Mouse (Mus musculus) CD4-positive, CD25-positive, alpha-beta regulatory T cell, adult 2 months (primary cell): Measurements from ENCODE around the gene Tk1.
"Not testable (repeated sequence)": the region's sequence is repeated elsewhere in the genome, so short reads cannot be mapped to it uniquely, and the experiment has no call there.

Source experiments
- DNase-seq: peaks from one replicate; pipeline ENCODE4 v3.0.0-alpha.2; 2012; ENCODE audit warnings: low read depth, low spot score

The Tk1 gene

DNA sequence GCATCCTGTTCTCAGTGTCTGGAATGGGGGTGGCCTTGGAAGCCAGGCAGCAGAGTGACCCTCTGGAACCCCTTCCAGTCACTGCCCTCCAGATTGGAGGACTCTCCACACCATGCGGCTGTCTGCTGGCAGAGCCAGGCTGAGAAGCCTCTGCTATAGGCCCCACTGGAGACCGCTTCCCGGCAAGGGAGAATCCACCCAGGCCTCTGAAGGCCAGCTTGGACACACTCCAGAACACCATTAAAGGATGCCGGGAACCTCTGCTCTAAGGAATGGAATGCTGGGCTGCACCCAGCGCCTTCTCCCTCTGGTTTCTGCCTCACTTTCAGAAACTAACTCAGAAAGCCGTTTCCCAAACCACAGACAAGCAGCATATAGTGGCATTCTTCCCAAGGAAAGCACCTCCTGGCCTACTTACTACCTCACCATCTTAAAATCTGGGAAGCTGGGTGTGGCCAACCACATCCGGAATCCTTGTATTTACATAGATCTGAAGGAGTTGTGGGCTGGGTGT lies 3.1 kb downstream of the Tk1 start:
- no peak for DNase-seq

DNA sequence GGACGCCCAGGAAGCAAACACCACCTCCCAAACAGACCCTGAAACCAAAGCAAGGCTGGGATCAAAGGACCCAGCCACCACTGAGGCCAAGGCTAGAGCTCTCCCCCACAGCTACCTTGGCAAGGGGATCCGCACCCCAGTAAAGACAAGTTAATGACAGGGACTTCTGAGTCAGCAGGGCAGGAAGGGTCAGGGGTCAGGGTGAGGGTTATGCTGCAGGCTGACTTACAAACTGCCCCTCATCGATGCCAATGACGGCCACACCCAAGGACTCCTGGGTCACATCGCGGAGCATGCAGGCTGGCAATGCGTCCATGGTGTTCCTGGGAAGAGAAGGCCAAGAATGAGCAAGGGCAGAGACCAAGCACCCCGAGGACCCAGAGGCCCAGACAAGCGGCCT lies 4.0 kb downstream of the Tk1 start:
- no peak for DNase-seq

DNA sequence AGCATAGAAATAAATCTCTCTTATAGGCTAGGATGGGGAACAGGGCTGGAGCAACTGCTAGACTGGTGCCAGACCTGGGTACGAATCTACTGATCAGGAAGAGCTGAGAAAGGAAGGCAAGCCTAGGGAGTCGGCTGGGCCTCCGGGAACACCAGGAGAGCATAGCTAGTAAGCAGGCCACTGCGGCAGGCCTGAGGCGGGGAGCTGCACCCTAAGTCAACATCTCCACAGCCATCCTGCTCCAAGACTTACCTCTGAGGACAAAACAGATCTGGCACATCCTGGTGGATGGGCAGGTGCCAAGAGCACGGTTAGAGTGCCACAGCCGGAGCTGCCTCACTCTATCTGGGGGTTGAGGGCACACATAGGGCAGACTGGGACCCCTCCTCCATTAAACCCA lies 5.7 kb downstream of the Tk1 start:
- DNase-seq, result no peak

DNA sequence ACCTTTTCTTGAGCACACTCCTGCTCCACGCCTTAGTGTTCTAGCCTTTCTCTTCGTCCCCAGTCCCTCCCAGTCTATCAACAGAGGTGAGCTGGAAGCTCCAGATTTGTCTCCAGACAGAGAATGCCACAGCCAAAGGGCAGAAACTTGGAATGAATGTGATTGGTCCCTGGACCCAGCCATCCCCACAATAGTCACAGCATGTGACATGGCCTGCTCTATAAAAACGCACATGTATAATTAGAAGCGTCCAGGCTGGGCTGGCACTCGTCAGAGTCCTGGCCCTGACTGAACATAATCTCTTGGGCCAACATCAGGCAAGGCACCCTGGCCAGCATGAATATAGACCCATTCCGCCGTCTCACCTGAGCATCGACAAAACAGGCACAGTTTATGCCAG lies 6.8 kb downstream of the Tk1 start:
- DNase-seq, result no peak

DNA sequence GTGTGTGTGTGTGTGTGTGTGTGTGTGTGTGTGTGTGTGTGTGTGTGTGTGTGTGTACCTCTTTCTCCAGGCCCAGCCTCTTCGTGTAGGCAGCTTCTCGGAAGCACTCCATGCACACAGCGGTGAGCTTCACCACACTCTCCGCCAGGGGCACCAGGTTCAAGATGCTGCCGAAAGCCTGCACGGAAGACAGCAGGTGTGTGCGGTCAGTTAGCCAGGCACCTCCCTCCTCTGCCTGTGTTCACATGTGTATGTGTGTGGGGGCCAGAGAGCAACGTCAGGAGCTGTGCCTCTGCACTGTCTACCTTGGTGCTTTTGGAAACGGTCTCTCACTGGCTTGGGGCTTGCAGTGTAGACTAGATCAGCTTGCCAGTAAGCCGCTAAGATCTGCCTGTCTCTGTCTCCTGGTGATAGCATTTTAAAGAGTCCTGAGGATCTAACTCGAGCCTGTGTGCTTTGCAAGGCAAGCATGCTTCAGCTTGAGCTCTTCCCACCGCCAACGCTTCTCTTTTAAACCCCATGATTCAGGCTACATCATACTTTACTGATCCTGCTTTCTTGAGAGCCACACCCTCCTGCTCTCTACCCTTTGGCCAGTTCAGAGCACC lies 9.4 kb downstream of the Tk1 start:
- no peak for DNase-seq

DNA sequence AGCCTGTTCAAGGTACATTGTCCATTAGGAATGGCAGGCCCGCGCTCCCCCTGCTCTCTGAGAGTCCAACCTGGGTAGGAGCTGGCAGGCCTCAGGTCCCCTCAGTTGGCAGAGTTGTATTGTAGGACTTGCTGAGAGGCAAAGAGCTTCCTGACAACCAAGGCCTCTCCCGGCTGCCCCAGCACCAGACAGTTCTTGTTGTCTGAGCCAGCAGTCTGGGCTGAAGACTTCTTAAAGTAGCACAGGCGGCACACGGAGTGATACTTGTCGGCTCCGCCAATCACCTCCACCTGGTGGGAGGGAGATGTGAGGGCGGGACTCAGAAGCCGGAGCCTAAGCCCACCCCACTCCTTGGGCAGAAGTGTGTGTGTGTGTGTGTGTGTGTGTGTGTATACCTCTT lies 10.0 kb downstream of the Tk1 start:
- DNase-seq, result not testable (repeated sequence)

DNA sequence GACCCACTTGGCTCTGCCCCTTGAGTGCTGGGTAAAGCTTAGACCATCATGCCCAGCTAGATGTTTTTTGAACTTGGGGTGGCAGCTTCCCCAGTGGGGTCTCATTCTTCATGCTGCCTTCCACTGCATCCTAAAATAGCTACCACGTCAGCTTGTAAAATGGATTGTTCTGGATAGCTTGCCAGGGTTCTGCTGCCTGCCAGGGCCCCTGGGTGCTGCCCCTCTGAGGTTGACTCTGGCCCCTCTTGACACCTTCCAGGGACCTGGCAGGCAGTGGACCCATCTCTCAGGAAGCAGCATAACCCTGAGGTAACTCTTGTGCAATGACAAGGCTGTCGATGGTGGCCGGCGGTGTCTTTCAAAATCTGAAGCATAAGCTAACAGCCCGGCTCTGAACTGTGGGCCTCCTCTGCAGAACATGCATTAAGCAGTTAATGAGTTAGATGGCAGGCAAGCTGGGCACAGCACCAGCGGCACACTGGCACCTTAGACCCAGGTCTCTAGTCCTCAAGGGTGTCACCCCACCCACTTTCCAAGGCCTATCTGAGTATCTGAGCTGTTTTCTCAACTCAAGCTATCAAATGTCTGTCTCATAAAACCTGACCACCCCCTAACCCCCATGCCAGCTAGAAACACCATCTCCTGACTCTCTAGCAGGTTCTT lies 11.1 kb downstream of the Tk1 start:
- no peak for DNase-seq

DNA sequence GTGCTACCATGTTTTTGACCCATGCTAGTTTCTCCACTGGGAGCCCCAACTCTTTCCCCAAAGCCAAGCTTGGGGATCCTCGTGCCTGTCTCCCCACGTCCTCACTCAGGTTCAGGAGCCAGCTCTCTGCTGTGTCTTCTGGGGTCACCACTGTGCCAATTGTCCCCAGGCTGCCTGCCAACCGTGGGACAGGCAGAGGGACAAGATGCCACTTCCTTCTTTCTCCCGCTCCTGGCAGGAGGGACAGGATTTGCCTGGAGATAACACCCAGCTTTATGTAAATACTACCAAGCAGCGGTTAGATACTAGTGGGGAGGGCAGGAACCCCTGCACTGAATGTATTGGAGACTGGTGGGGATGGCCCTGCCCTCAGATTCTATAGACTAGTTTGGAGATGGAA lies 12.0 kb downstream of the Tk1 start:
- no peak for DNase-seq

DNA sequence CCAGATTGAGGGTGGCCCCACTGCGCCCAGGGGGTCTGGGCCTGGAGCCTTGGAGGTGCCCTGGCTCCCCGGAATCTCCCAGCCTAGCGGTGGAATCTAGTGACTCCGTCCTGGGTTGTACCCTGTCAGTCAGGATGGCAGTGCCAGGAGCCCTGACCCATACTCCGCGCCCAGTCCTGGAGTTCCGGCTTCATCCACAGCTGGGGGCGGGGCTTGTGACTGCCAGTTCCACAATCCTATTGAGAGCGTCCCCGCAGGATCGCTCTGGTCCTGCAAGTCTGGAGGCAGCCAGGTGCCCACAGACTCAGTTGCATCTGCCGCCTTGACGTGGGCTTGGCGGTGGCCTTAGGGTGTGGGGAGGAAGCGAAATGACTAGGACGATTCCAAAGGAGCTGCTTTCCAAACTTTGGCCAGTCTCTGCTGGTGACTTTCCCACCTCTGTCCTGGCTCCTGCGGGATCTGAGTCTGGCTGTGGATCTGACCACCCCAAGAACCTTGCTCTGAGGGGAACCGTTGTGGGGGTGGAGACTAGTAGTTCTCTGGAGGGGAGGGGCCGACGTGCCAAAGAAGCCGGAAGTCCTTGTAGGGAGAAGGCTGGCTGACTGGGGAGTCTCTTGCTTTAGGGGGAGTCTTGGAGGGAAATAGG lies 15.4 kb downstream of the Tk1 start:
- DNase-seq, result peak; percentile 84

DNA sequence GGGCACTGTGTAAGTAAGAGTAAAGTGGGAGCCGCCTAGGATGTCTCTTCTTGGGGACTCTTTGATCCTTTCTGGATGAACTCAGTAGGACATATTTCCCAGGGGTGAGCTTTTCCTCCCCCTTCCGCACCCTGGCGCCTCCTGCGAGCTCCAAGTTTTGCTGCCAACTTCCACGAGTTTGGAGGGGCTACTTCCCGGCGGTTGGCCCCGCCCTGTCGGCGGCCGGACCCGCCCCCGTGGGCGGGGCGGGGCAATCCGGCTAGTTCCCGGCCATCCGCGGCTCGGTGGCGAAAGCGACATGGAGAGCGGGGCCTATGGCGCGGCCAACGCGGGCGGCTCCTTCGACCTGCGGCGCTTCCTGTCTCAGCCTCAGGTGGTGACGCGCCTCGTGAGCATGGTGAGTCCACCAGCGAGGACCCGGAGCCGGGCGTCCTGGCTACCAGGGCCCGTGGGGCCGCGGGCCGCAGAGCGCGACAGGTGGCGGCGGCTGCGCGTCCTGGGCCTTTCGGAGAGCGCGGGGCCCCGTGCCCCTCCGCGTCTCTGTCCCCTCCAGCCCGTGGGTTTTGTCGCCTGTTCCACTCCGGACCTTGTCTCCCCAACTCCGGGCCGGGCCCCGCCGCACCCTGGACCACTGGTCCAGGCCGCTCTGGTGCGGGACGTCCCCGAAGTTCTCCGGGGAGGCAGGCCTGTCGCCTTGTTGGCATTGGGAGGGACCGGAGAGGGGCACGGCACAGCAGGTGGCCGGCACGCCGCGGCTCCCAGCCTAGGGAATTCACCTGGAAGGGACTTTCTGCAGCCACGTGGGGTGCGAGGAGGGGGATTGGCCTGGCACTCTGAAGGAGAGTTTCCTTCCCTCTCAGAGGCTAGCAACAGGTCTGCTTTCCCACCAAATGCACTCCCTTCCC lies 16.2 kb downstream of the Tk1 start, which contains the start of the genes Gm20708 and Syngr2:
TSS of gene Gm20708 (plus strand) at position 262 of the 905 bp plus-strand sequence.
TSS of gene Syngr2 (plus strand) at position 262 of the 905 bp plus-strand sequence.
- peak; percentile 75 for DNase-seq

DNA sequence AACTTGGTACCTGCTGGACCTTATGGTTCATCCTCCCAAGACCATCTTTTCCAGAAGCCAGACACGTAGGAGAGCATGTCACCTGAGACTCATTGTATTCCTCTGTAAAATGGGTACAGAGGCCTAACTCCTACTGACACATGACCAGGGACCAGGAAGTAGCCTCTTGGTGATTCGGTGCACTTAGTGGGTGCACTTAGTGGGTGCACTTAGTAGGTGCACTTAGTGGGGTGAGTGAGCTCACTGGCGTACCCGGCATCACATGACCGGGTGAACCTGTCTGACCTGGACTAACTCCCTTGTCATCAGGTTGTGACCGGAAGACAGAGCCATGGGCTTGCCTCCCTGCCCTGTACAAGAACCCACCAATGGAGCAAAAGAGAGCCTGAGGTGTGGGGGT lies 19.1 kb downstream of the Tk1 start:
- DNase-seq, result no peak

DNA sequence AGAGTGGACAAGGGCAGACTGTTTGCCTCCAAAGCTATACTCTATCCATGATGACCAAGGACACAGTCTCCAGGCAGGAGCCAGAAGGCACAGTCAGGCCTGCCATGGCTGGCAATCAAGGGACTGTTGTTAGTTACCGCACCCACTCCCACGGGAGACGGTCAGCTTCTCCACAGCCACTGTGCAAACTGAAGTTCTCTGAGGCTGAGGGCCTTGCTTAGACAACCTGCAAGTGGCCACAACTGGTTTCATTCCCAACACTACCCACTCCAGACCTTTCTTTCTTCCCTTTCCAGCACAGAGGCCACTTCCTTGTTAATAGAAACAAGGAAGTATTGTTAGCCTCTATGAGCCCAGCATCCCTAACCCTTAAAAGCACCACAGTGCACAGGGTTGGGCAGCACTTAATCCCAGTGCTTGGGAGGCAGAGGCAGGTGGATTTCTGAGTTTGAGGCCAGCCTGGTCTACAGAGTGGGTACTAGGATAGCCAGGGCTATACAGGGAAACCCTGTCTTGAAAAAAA lies 22.7 kb downstream of the Tk1 start:
- DNase-seq, result no peak

DNA sequence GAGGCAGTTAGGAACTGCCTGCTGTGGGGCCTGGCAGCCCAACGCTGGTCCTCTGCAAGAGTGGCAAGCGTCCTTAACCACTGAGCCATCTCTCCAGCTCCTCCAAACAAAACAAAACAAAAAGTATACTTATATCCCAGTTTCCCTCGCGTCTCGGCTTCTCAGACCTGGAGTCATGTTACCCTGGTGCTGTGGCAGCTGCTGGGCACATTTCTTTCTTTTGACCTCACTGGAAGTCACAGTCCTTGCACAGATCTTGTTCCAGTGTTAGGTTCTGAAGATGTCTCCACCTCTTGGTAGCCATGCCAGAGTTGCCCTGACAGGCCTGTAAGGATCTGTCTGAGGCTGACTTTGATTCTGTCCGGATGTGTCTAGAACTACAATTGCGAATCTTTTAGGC lies 24.2 kb downstream of the Tk1 start:
- no peak for DNase-seq

DNA sequence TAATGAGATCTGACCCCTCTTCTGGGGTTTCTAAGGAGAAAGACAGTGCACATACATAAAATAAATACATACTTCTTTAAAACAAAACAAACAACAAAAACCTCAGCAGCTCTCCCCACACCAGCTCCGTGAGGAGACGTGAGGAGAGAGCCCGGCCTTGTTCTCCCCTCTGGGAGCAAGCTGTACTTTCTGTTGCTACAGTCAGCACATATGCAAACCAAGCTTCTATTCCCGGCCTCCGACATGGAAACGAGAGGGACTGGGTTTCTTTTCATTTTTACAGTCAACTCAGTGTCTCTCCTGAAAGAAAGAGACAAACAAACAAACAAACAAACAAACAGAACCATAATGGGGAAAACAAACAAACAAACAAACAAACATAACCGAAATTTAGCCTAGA lies 25.9 kb downstream of the Tk1 start:
- DNase-seq, result no peak

DNA sequence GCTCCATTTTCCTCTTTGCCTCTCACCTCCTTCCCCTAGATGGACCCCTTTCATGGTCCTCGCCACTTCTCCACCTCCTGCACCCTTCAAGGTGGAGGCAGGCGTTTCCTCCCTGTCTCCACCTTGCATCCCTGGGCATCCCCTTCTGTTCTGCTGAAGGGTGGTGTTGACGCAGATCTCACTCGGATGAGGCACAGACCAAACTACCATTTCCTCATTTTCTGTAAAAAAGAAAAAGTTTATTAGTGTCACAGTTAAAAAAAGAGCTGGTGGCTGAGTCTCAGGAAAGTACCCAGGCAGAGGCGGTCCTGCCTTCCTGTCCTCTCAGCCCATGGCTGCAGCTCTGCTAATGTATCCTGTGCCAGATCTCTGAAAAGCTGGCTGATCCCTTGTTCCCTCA lies 26.7 kb downstream of the Tk1 start:
- DNase-seq, result peak; percentile 66

DNA sequence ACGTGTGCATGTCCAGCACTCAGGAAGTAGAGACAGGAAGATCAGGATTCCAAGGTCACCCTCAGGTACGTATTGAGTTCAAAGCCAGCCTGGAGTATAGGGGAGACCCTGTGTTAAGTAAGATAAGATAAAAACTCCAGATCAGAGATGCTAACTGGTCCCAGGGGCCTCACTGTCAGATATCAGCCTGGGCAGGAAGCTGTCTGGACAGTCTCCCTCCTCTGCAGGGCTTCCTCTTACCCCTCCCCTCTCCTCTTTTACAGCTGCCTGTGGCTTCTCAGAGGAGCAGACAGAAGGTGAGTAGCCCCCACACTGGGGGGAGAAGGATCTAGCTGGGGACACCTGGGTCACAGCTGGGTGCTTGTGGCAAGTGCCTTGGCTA lies 27.7 kb downstream of the Tk1 start:
- peak; percentile 55 for DNase-seq

DNA sequence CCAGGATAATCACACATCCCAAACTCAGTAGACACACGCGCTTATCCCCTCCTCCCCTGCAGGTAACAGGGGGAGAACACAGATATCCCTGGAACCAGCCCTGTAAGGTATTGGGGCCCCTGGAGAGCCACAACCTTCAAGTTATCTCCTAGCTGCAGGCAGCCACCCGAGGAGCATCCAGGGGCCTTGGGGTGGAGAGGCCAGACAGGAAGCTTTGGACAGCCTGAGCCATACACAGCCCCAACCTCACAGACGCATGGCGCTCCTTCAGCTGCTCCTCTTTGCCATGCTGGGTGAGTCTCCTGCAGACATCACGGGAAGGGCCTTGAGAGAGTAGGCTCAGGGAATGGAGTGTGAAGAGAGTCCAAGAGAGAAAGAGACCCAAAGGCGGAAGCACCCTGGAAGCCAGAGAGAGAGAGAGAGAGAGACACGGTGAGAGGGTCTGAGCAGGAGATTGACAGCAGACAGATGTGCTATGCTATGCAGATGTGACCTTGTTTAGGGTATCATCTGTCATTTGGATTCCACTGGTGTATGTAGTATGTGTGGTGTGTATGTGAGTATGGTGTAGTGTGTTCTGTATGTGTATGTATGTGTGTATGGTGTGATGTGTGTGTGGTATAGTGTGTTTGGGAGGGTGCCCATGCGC lies 28.3 kb downstream of the Tk1 start, which contains the start of gene 6030468B19Rik:
TSS of gene 6030468B19Rik (plus strand) at position 150 of the 649 bp plus-strand sequence.
- DNase-seq, result no peak

DNA sequence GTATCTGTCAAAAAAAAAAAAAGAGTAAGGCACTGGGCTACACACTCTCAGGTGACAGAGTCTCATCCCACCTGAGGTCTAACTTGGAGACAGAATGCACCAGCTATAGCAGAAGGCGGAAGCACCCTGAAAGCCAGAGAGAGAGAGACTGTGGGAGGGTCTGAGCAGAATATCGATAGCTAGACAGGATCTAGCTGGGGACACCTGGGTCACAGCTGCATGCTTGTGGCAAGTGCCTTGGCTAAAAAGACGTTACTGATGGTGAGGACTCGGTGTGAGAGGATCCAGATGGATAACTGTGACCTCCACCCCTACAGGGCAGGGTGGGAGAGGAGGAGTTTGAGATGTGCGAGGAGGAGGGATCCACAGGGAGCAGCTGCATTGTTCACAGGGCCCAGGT lies 28.9 kb downstream of the Tk1 start:
- DNase-seq, result no peak

DNA sequence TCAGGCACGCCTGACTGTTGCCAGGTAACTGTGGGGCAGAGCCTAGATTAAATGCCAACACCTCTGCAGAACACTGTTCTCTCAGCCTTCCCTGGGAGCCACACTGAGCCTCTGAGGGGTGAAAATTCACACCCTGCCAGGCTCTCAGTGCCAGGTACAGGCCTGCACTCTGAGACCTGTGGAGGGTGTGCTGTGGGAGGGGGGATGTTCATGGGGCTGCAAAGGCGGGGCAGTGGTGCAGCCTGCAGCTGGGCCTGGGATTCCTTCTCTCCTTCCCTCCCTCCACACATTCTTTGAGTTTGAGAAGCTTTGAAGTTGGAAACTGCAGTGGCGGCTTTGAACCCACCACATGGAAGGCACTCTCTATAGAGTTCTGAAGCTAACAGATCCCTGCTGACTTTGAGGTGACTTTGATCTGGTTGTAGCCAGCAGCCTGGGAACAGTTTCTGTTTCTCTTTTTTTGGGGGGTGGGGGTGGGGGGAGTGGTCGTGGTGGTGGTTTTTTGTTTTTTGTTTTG lies 31.8 kb downstream of the Tk1 start:
- peak; percentile 40 for DNase-seq

DNA sequence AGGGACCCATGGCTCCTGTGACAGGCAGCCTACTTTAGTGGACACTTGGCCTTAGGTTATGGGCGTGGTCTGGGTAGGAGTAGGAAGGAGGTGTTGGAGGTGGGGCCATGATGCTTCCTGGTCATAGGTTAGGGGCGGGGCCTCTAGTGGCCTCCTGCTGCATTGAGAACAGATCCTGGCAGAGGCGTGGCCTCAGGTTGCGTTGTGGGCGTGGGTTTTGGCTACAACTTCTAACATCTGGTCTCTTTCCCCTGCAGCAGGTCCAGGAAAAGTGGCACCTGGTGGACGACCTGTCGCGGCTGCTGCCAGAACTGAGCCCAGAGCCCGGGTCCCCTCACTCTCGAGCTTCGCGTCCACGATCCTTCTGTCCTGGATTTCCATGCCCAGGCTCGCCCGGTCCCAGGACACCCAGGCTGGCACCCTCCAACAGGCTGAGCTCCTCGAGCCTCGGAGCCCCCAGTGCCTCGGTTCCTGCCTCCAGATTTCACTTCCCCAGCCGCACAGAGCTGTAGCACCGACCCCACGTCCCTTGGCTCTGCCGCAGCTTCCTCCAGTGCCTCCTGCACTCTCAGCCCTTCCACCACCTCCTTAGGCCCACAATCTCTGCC lies 33.5 kb downstream of the Tk1 start:
- DNase-seq, result peak; percentile 54

DNA sequence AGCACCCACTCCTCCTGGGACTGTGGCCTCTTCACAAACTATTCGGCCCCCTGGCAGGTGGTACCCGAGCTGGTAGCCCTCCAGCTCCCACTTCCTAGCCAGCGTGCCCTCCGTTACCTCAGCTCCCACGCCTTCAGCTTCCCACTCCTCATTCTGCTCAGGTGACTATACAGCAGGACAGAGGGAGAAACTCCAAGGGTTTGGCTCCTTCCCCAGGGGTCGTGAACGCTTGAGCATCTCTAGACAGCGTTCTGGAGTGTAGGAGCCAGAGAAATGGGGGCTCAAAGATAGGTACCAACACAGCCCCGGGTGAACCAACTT lies 34.5 kb downstream of the Tk1 start:
- DNase-seq, result no peak
